Mouse (Mus musculus) CH12.LX (cell line): ENCODE measurements around the gene Arf5. TPM values are rescaled to one million over a fixed set of nuclear protein-coding genes. Genes with fewer than 3 reads are reported as not detected.

Source experiments
- DNase-seq: peaks from one replicate; pipeline ENCODE4 v3.0.0-alpha.2; 2013; ENCODE audit errors: extremely low read depth
- H3K27ac ChIP-seq: 2 replicates; pipeline ENCODE4 v1.5.1; 2012; ENCODE audit warnings: low read depth, mild to moderate bottlenecking, control low read depth, moderate library complexity; ENCODE audit not compliant: insufficient read depth
- H3K27me3 ChIP-seq: replicated peaks from 2 replicates; pipeline ENCODE3; 2012; ENCODE audit warnings: inconsistent platforms
- H3K36me3 ChIP-seq, 2 experiments: replicated peaks in 1 of 2; 2 replicates each; pipeline versions ENCODE3 to v1.6.1; 2012; ENCODE audit warnings: inconsistent platforms in 1 of 2, low read length in 1 of 2, mild to moderate bottlenecking in 1 of 2, mixed read lengths in 1 of 2, moderate library complexity in 1 of 2; ENCODE audit not compliant: control insufficient read depth in 1 of 2, insufficient read depth in 1 of 2
- H3K4me1 ChIP-seq, 2 experiments: 2 replicates each; pipeline ENCODE4 v1.6.1; 2012; ENCODE audit warnings: inconsistent platforms in 1 of 2, moderate library complexity in 1 of 2; ENCODE audit not compliant: insufficient read depth in 2 of 2, control insufficient read depth in 1 of 2
- H3K4me2 ChIP-seq: 2 replicates; pipeline ENCODE4 v1.6.1; 2012; ENCODE audit warnings: low read depth, mild to moderate bottlenecking, control low read depth; ENCODE audit not compliant: poor library complexity, insufficient read depth, severe bottlenecking
- H3K4me3 ChIP-seq, 3 experiments: fragments of 150-350 bp in 1 of 3; sonication (generic) in 1 of 3; replicated peaks in 1 of 3; 2 replicates each; pipeline versions ENCODE3 to v1.5.1; 2011 to 2012; ENCODE audit warnings: low read depth in 2 of 3, low read length in 2 of 3, mild to moderate bottlenecking in 2 of 3, moderate library complexity in 2 of 3, control low read depth in 1 of 3, improper control_type of control experiment in 1 of 3, inconsistent platforms in 1 of 3, mixed read lengths in 1 of 3; ENCODE audit not compliant: poor library complexity in 1 of 3
- H3K79me2 ChIP-seq: replicated peaks from 2 replicates; pipeline ENCODE4 v1.6.1; 2012; ENCODE audit warnings: mild to moderate bottlenecking, moderate library complexity; ENCODE audit not compliant: control insufficient read depth, poor library complexity, insufficient read depth, severe bottlenecking; ENCODE audit errors: extremely low read depth
- H3K9ac ChIP-seq: 2 replicates; pipeline ENCODE4 v1.6.1; 2012; ENCODE audit warnings: low read depth, mild to moderate bottlenecking, control low read depth, moderate library complexity; ENCODE audit not compliant: insufficient read depth
- H3K9me3 ChIP-seq: replicated peaks from 2 replicates; pipeline ENCODE3; 2012; ENCODE audit warnings: low read length, inconsistent platforms, mixed read lengths
- BHLHE40 ChIP-seq: IDR thresholded peaks from 2 replicates; pipeline ENCODE4 v1.6.1; 2011; ENCODE audit warnings: mild to moderate bottlenecking, low read depth, low read length, improper control_type of control experiment
- CHD1 ChIP-seq: IDR thresholded peaks from 2 replicates; pipeline ENCODE4 v1.6.1; 2012; ENCODE audit warnings: low read depth, low read length, improper control_type of control experiment, inconsistent platforms
- CHD2 ChIP-seq: IDR thresholded peaks from 2 replicates; pipeline ENCODE4 v1.6.1; 2011; ENCODE audit warnings: low read length, improper control_type of control experiment
- CTCF ChIP-seq, 2 experiments: IDR thresholded peaks in 1 of 2; conservative IDR thresholded peaks in 1 of 2; 2 replicates each; pipeline ENCODE4 v1.5.1; 2011 to 2012; ENCODE audit warnings: low read depth in 2 of 2, low read length in 2 of 2, improper control_type of control experiment in 1 of 2, inconsistent platforms in 1 of 2, mild to moderate bottlenecking in 1 of 2, moderate library complexity in 1 of 2
- E2F4 ChIP-seq: IDR thresholded peaks from 2 replicates; pipeline ENCODE4 v1.6.1; 2011; ENCODE audit warnings: low read depth, low read length, improper control_type of control experiment; ENCODE audit not compliant: insufficient replicate concordance
- HCFC1 ChIP-seq: IDR thresholded peaks from 2 replicates; pipeline ENCODE4 v1.6.1; 2012; ENCODE audit warnings: low read depth, mild to moderate bottlenecking, inconsistent platforms, low read length, improper control_type of control experiment
- JUN ChIP-seq: IDR thresholded peaks from 2 replicates; pipeline ENCODE4 v1.6.1; 2011; ENCODE audit warnings: low read depth, mild to moderate bottlenecking, low read length, improper control_type of control experiment, moderate library complexity; ENCODE audit not compliant: insufficient read depth
- JUND ChIP-seq: conservative IDR thresholded peaks from 2 replicates; pipeline ENCODE4 v1.6.1; 2011; ENCODE audit warnings: low read depth, low read length, improper control_type of control experiment
- KAT2A ChIP-seq: IDR thresholded peaks from 2 replicates; pipeline ENCODE4 v1.6.1; 2012; ENCODE audit warnings: low read length, improper control_type of control experiment, inconsistent platforms; ENCODE audit not compliant: insufficient replicate concordance
- MAFK ChIP-seq: IDR thresholded peaks from 2 replicates; pipeline ENCODE4 v1.6.1; 2011; ENCODE audit warnings: low read length, improper control_type of control experiment; ENCODE audit not compliant: insufficient replicate concordance
- MAX ChIP-seq: IDR thresholded peaks from 2 replicates; pipeline ENCODE4 v1.6.1; 2011; ENCODE audit warnings: low read length, improper control_type of control experiment
- MAZ ChIP-seq: IDR thresholded peaks from 2 replicates; pipeline ENCODE4 v1.6.1; 2012; ENCODE audit warnings: low read depth, mild to moderate bottlenecking, inconsistent platforms, low read length, improper control_type of control experiment, moderate library complexity
- MEF2A ChIP-seq: IDR thresholded peaks from 2 replicates; pipeline ENCODE4 v1.6.1; 2014; ENCODE audit warnings: low read depth, mild to moderate bottlenecking, inconsistent platforms, low read length, improper control_type of control experiment, borderline replicate concordance
- MXI1 ChIP-seq: IDR thresholded peaks from 2 replicates; pipeline ENCODE4 v1.6.1; 2011; ENCODE audit warnings: mild to moderate bottlenecking, low read depth, low read length, improper control_type of control experiment
- MYC ChIP-seq: IDR thresholded peaks from 2 replicates; pipeline ENCODE4 v1.6.1; 2011; ENCODE audit warnings: low read depth, mild to moderate bottlenecking, improper control_type of control experiment, low read length
- NRF1 ChIP-seq: IDR thresholded peaks from 2 replicates; pipeline ENCODE4 v1.6.1; 2014; ENCODE audit warnings: low read depth, mild to moderate bottlenecking, inconsistent platforms, low read length, improper control_type of control experiment, moderate library complexity
- PAX5 ChIP-seq: IDR thresholded peaks from 2 replicates; pipeline ENCODE4 v1.6.1; 2012; ENCODE audit warnings: low read length, inconsistent platforms, mixed read lengths
- RAD21 ChIP-seq: IDR thresholded peaks from 2 replicates; pipeline ENCODE4 v1.6.1; 2011; ENCODE audit warnings: low read depth, mild to moderate bottlenecking, low read length, improper control_type of control experiment, moderate library complexity
- SIN3A ChIP-seq: IDR thresholded peaks from 2 replicates; pipeline ENCODE4 v1.6.1; 2012; ENCODE audit warnings: low read length, improper control_type of control experiment, inconsistent platforms
- SMC3 ChIP-seq: IDR thresholded peaks from 2 replicates; pipeline ENCODE4 v1.6.1; 2011; ENCODE audit warnings: low read depth, low read length, improper control_type of control experiment
- TCF12 ChIP-seq: IDR thresholded peaks from 2 replicates; pipeline ENCODE4 v1.6.1; 2014; ENCODE audit warnings: low read depth, mild to moderate bottlenecking, inconsistent platforms, low read length, improper control_type of control experiment
- UBTF ChIP-seq: IDR thresholded peaks from 2 replicates; pipeline ENCODE4 v1.6.1; 2012; ENCODE audit warnings: low read depth, mild to moderate bottlenecking, inconsistent platforms, low read length, improper control_type of control experiment, moderate library complexity
- USF1 ChIP-seq: IDR thresholded peaks from 2 replicates; pipeline ENCODE4 v1.6.1; 2014; ENCODE audit warnings: low read depth, mild to moderate bottlenecking, inconsistent platforms, low read length, improper control_type of control experiment
- USF2 ChIP-seq: conservative IDR thresholded peaks from 2 replicates; pipeline ENCODE4 v1.6.1; 2011; ENCODE audit warnings: low read depth, low read length, improper control_type of control experiment
- ZKSCAN1 ChIP-seq: IDR thresholded peaks from 2 replicates; pipeline ENCODE4 v1.6.1; 2012; ENCODE audit warnings: low read depth, inconsistent platforms, low read length, improper control_type of control experiment, borderline replicate concordance
- ZMIZ1 ChIP-seq: IDR thresholded peaks from 2 replicates; pipeline ENCODE4 v1.6.1; 2012; ENCODE audit warnings: low read depth, mild to moderate bottlenecking, inconsistent platforms, low read length, improper control_type of control experiment
- dilution Hi-C: fragments of 300-500 bp; cut with MboI; formaldehyde crosslinking; loops from 2 replicates; pipeline ENCODE4 v1.14.3; 2020; ENCODE audit warnings: low sequenced_read_pairs; ENCODE audit not compliant: extremely low pct_unique_long_range_greater_than_20kb, extremely low pct_ligation_motif_present
- in situ Hi-C: fragments of 300-500 bp; cut with MboI; formaldehyde crosslinking; loops from 3 replicates; pipeline ENCODE4 v1.14.3; 2019; ENCODE audit warnings: low sequenced_read_pairs, low pct_ligation_motif_present, low pct_unique_long_range_greater_than_20kb, mixed read lengths
- polyA plus RNA-seq: library from polyadenylated mRNA; unstranded; fragments of >175 nt; gene quantifications from 2 replicates; pipeline ENCODE4 v1.2.1, GENCODE M21; 2012; ENCODE audit warnings: low read depth; ENCODE audit not compliant: insufficient read length
- total RNA-seq, 2 experiments: library from RNA; depleted of rRNA; stranded (reverse); fragments of 300-350 nt in 1 of 2; fragments of >200 nt in 1 of 2; gene quantifications; 2 replicates each; pipeline ENCODE4 v1.2.3; 2012 to 2014

Arf5 gene
- total and polyA plus RNA-seq, 3 experiments: 67.3 to 101 (median 99.7) TPM

DNA sequence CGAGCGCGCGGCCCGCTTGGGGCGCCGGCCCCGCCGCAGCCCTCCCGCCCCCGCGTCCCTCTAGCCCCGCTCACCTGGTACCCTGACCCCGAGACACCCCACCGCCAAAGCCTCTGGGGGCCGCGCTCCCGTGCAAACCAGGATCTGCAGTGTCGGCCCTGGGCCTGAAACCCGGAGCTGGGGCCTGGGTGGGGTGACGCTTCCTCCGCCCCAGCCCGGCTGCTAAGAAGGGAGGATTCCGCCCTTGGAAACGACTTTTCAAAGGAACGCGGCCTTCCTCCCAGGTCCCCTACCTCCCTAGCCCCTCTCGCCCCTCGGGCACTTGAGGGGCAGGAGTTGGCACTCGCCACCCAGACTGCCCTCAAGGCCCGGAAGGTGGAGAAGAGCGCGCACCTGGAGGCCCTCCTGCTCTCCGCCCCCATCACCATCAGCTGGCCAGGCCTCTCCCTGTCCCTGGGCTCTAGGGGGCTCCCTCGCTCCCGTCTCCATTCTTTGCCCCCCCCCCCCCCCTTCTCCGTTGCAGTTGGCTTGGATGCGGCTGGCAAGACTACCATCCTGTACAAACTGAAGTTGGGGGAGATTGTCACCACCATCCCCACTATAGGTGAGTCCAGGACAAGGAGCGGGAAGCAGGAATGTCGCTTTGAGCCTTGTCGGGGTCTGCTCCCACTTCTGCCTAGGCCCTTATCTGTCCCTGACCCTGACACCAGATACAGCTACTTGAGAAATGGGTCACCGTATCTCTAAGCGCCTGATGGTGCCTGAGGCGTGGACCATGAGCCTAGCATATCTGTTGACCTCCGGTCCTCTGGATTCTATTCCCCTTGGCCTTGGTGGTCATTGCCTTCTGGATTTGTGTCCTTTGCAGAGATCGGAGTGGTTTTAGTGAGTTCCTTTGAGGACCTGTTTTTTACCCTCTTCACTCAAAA lies 671 bp downstream of the Arf5 start (continued):
- TF ChIP-seq JUN: no peak
- TF ChIP-seq KAT2A: no peak
- TF ChIP-seq TCF12: peak; percentile 33; the same call in 1 of the 2 replicates
- TF ChIP-seq UBTF: no peak
- peak; percentile 33; the same call in 1 of the 2 replicates for TF ChIP-seq HCFC1
- no peak; the same call in 1 of the 2 replicates for TF ChIP-seq SMC3
- TF ChIP-seq CHD1: no peak
- TF ChIP-seq MXI1: no peak
- TF ChIP-seq CHD2: peak; percentile 21; the same call in 1 of the 2 replicates
- no peak for TF ChIP-seq ZKSCAN1
- no peak for TF ChIP-seq NRF1
- TF ChIP-seq BHLHE40: no peak

GRCm38 (mm10) chr6:28425019-28425418 lies 1.7 kb downstream of the Arf5 start:
- Histone ChIP-seq H3K9me3 (no peaks in the 10 kb centered on the region), H3K4me1 (peaks cover 16 to 36% of the 10 kb centered on the region in 2 experiments), H3K4me3 (no peak overlapping the region), H3K36me3 (peaks cover 13 to 40% of the 10 kb centered on the region in 2 experiments), H3K4me2 (no peak overlapping the region), H3K27ac (no peak overlapping the region), H3K9ac (no peak overlapping the region), H3K79me2 (peaks cover 10% of the 10 kb centered on the region), H3K27me3 (no peaks in the 10 kb centered on the region)
- in situ Hi-C loops: no loop called here
- no peak for TF ChIP-seq MAX
- no peak for TF ChIP-seq KAT2A
- TF ChIP-seq CHD2: no peak
- no peak for TF ChIP-seq SMC3
- TF ChIP-seq ZMIZ1: no peak
- TF ChIP-seq USF2: no peak
- TF ChIP-seq MYC: no peak
- no peak for TF ChIP-seq MAFK
- no peak for TF ChIP-seq ZKSCAN1
- no peak for TF ChIP-seq PAX5
- TF ChIP-seq USF1: no peak
- TF ChIP-seq HCFC1: no peak
- TF ChIP-seq MEF2A: no peak
- no peak for TF ChIP-seq MAZ
- no peak for TF ChIP-seq SIN3A
- TF ChIP-seq JUND: no peak
- TF ChIP-seq E2F4: no peak
- no peak for TF ChIP-seq JUN
- no peak for TF ChIP-seq RAD21
- TF ChIP-seq CTCF (conservative IDR thresholded peaks at IDR 0.05 in 1 of 2, IDR thresholded peaks at IDR 0.05 in 1 of 2; ENCODE audit: low read depth in 2 of 2, low read length in 2 of 2): no peak
- DNase-seq: no peak
- dilution Hi-C loops: no loop called here
